Mouse (Mus musculus) spleen, embryonic (tissue): ENCODE measurements around the gene Olfr699.
"Not testable (repeated sequence)": the region's sequence is repeated elsewhere in the genome, so short reads cannot be mapped to it uniquely, and the experiment has no call there.

ENCODE experiments used
- CTCF ChIA-PET: fragments of 350-600 bp; sonication (Branson Sonifier 250); formaldehyde crosslinking; loops from one replicate; lab custom pipeline; 2022; lab: Charles Lee

Gene Olfr699

DNA sequence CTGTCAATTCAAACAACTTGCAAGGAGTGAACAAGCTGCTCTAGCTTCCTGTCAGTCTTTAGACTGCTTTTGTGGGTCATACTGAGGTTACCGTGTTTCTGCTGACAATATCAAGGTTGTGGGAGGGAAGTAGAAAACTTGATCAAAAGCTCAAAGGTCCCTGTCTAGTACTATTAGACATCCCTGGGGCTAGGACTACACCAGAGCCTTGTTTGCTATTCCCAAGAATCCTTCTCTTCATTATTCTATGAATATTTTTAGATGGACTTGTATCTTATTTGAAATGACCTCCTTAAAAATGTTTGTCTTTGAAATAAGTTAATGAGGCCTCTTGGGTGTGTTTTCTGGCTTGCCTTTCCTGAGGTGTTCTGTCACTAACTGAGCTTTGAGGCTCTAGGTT is at the start of gene Olfr699:
Gene Olfr699 (minus strand): TSS at position 101 of the 400 bp plus-strand sequence.
- CTCF ChIA-PET = interaction anchor here (0.6 kb wide), 1 partner anchor 154 kb away, joined by 3 read pairs; no protein-coding TSS in a partner anchor

DNA sequence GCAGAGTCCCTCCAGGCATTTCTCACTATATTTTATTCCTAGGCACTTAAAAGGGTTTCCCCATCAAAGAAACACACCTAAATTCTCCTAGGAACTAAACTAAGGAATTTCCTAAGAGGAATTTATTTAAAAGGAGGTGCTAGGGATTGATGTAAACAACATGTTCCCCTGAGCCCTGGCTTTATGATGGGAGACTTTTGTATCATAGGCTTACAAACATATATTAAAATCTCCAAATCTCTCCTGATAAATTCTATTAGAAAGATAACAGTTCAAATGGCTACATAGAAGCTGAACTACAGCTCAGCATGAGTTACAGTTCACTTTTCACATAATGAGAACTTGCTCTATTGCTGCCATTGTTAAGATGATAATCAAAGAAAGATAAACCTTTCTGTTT is 40.8 kb upstream of the Olfr699 start, which contains the start of gene Olfr702:
Gene Olfr702 (minus strand): TSS at position 101 of the 400 bp plus-strand sequence.
- CTCF ChIA-PET = no interaction called here

DNA sequence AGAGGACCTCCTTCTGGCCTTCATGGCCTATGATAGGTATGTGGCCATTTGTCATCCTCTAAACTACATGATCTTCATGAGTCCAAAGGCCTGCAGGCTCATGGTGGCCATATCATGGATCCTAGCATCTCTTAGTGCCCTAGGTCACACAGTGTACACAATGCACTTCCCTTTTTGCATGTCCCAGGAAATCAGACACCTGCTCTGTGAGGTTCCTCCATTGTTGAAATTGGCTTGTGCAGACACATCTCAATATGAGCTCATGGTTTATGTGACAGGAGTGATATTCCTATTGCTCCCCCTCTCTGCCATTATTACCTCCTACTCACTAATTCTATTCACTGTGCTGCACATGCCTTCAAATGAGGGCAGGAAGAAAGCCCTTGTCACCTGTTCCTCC is 25.4 kb upstream of the Olfr699 start:
- CTCF ChIA-PET = no interaction called here

DNA sequence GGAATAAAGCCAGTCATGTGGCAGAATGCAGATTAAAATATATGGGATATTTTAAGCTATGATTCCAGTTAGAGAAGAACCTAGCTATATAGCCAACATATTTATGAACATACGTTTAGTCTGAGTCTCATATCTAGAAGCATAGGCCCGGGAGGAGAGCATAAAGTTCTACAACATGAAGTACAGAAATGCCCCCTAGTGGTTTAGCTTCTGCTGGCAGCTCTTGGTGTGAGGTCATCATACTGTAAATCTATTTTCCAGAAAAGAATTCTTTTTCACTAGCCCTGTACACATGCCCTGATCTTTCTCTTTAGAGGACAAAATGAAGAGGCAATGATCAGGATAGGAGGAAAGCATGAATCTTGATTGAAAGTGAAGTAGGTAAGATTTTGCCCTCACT is 22.8 kb upstream of the Olfr699 start:
- CTCF ChIA-PET = no interaction called here

DNA sequence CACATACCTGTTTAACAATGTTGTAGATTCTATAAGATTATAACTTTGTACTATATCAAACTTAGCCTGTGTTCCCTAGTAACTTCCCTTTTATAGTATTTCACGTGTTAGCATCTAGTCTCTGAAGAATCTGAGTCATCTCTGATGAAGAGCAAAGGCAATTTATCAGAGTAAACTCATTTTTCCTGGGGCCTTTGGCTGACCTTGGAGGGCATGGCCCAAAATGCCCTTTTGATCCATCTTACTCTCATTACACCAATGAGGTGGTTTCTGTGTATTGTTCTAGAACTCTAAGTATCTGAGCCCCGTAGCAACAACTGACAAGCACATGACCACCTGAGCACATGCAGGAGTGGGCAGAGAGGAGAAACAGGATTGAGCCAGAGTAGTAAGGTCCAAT is 20.8 kb upstream of the Olfr699 start, which contains the start of gene Olfr701:
Gene Olfr701 (plus strand): TSS at position 301 of the 400 bp plus-strand sequence.
- CTCF ChIA-PET = no interaction called here

DNA sequence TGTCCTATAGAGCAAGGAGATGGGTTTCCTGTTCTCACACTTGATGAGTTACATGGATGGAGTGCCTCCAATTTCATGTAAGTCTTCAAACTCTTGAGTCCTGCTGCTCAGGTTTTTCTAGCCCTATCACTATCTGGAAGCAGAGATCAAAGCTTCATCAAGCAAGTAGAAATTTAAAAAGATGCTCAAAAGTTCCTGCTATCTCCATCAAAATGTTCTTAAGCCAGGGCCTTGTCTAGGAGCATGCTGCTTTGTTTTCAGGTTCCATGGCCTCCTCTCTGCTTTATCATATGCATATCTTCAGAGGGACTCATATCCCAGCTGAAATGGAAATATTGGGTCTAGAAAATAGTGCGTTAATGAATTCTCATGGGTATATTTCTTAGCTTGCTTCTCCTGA is 15.7 kb upstream of the Olfr699 start, which contains the start of gene Olfr700:
Gene Olfr700 (minus strand): TSS at position 101 of the 400 bp plus-strand sequence.
- CTCF ChIA-PET = no interaction called here

DNA sequence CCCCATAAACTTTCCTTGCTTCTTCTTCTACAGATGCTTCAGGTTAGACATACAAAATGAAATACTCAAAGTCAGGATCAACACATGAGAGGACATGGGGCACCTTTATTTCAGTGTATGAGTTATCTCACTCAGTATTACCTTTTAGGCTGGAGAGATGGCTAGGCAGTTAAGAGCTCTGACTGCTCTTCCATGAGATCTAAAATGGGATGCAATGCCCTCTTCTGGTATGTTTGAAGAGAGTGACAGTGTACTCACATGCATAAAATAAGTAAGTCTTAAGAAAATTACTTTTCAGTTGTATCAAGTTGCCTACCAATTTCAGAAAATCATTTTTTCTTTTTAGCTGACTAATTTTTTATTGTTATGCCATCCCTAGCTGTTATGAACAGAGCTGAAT is 4.7 kb downstream of the Olfr699 start:
- CTCF ChIA-PET = interaction anchor here (0.6 kb wide), 1 partner anchor 15 kb away, joined by 4 read pairs; no protein-coding TSS in a partner anchor

DNA sequence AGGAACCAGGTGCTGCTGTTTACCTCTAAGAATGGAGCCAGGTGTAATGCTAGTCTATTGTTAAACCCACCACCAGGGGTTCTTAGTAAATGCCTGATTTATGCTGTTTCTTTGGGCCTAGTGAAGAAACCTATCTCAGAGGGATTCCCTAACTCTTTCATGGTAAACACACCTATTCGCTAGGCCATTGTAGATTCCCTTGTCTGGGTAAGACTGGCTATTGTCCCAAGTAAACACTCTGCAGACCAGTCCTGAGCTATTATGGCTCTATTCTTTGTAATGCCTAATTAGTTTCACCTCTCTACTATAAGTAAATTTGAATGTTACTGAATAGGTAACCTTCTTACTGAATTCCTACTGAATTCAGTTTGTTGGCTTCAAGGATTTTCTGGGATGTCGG is 32.0 kb downstream of the Olfr699 start:
- CTCF ChIA-PET = not testable (repeated sequence)

DNA sequence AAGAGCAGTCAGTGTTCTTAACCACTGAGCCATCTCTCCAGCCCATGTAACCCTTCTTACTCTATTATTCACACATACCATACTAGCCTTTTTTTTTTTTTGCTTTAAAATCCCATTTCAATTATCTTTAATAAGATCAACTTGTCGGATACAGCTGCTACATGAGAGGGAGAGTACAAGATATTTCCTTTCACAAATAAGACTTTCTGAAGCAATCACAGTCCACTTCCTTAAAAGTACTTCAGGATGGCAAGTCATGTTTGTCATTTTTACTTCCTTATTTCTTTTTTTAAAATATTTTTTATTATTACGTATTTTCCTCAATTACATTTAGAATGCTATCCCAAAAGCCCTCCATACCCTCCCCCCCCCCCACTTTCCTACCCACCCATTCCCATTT is 34.2 kb downstream of the Olfr699 start:
- CTCF ChIA-PET = interaction anchor here (0.6 kb wide), 1 partner anchor 13 kb away, joined by 5 read pairs; no protein-coding TSS in a partner anchor

DNA sequence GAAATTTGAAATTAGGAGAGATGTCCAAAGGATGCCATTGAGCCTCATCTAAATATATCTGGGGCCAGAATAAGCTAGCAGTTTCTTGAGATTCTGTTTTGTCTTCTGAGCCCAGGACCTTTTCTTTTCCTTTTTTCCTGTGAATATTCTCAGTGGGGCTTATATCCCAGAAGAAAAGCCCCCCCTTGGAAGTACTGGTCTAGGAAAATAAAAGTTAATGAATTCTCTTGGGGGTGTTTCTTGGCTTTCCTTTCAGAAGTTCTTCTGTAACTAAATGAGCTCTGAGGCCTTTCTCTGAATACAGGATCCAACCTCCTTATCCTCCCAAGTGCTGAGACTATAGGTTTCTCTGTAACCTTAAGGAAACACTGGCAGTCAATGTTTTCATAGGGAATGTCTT is 37.7 kb downstream of the Olfr699 start, which contains the start of gene Olfr698:
Gene Olfr698 (minus strand): TSS at position 101 of the 400 bp plus-strand sequence.
- CTCF ChIA-PET = no interaction called here

DNA sequence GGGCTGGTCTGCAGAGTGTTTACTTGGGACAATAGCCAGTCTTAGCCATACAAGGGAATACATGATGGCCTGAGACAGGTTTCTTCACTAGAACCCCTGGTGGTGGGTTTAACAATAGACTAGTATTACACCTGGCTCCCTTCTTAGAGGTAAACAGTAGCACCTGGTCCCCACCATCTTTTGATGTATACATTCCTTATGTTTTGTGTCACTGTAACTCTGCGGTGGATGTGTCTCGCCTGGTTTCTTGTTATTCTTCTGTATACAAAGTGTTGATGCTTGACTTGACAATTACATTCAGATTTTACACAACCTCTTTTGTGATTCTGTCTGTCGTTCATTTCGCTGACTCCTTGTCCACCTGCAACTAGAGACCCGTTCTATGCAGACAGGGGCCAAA is 47.2 kb downstream of the Olfr699 start:
- CTCF ChIA-PET = interaction anchor here (0.6 kb wide), 1 partner anchor 13 kb away, joined by 5 read pairs; no protein-coding TSS in a partner anchor

DNA sequence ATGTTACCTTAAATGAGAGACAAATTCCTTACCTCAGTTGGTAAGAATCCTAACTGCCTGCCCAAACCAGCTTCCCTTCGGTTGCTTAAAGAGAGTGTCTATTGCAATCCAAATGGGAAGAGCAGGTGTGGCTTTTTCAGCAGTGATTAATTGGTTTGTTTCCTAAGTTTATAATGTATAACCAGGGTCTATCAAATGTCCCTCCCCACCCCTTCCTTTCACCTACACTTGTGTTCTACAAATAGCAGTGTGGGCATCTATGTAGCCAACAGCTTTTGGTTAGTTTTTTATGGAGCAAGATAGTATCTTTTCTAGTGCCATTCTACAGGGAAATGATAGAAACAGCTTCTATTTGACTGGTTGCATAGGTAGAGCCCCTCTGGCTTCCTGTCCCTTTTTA is 50.7 kb downstream of the Olfr699 start, which contains the start of gene Olfr697:
Gene Olfr697 (minus strand): TSS at position 101 of the 400 bp plus-strand sequence.
- CTCF ChIA-PET = no interaction called here
